Mouse (Mus musculus) heart, embryonic 13.5 days (tissue): ENCODE measurements around the gene Mettl14. TPM values are rescaled to one million over a fixed set of nuclear protein-coding genes. Genes with fewer than 3 reads are reported as not detected.

Experiments used
- ATAC-seq: fragments of 200-750 bp; cut with Nextera tagmentation; 2 replicates; pipeline ENCODE4 v1.8.0; 2017; ENCODE audit warnings: moderate TSS enrichment; ENCODE audit not compliant: insufficient number of reproducible peaks, low FRiP score, low TSS enrichment; ENCODE audit errors: extremely low read depth
- H3K27ac ChIP-seq: fragments of 300-500 bp; sonication (generic); replicated peaks from 2 replicates; pipeline ENCODE4 v1.5.1; 2015; ENCODE audit warnings: moderate library complexity, mild to moderate bottlenecking, inconsistent platforms
- H3K27me3 ChIP-seq: fragments of 300-500 bp; sonication (generic); replicated peaks from 2 replicates; pipeline ENCODE4 v1.6.1; 2015; ENCODE audit warnings: mild to moderate bottlenecking, inconsistent platforms
- H3K36me3 ChIP-seq: fragments of 300-500 bp; sonication (generic); 2 replicates; pipeline ENCODE4 v1.6.1; 2015; ENCODE audit warnings: mild to moderate bottlenecking, inconsistent platforms
- H3K4me1 ChIP-seq: fragments of 300-500 bp; sonication (generic); 2 replicates; pipeline ENCODE4 v1.6.1; 2015; ENCODE audit warnings: inconsistent platforms
- H3K4me2 ChIP-seq: fragments of 300-500 bp; sonication (generic); 2 replicates; pipeline ENCODE4 v1.6.1; 2015; ENCODE audit warnings: inconsistent platforms, mild to moderate bottlenecking, moderate library complexity
- H3K4me3 ChIP-seq: fragments of 300-500 bp; sonication (generic); 2 replicates; pipeline ENCODE4 v1.5.1; 2015; ENCODE audit warnings: moderate library complexity, mild to moderate bottlenecking, inconsistent platforms
- H3K9ac ChIP-seq: fragments of 300-500 bp; sonication (generic); 2 replicates; pipeline ENCODE4 v1.6.1; 2015; ENCODE audit warnings: inconsistent platforms, mild to moderate bottlenecking, moderate library complexity
- H3K9me3 ChIP-seq: fragments of 300-500 bp; sonication (generic); 2 replicates; pipeline ENCODE4 v1.6.1; 2016; ENCODE audit warnings: inconsistent platforms
- WGBS: fragments of 180-500 bp; shearing (Covaris S2); methylation state at CpG from one replicate; pipeline ENCODE4 v1.1.7; 2015; ENCODE audit warnings: mixed read lengths; 5-methylcytosine and 5-hydroxymethylcytosine counted together
- polyA plus RNA-seq: library from polyadenylated mRNA; unstranded; fragments of >200 nt; fragmentation: Nextera tagmentation; extraction: Ambion mirVana; gene quantifications from 2 replicates; pipeline ENCODE4 v1.2.1, GENCODE M21; 2015

Gene Mettl14
- polyA plus RNA-seq, 1 experiment from 2014 or later, result 17.9 TPM

GRCm38 (mm10) chr3:123335480-123335879 is 50.4 kb downstream of the Mettl14 start:
- H3K36me3 ChIP-seq, result peaks cover 46% of the 10 kb centered on the region

DNA sequence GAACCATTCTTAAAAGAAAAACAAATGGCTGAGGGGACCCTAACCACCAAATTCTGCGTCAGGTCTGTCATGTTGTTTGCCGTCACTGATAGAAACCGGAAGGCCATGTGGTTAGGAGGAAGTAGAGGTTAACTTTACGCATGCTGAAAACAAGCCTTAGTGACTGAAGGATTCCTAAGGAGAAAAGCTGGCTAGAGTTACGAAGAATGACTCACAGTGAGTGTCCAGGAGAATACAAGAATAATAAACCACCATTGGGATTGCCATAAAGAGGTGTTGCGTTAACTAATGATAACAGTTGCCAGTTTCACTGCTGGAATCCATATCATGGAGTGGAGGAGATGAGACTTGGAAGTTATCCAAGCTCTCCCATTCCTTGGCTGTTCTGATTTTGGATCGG is 51.0 kb downstream of the Mettl14 start:
- peaks cover 61% of the 10 kb centered on the region for H3K4me1 ChIP-seq
- no peaks in the 10 kb centered on the region for H3K27me3 ChIP-seq
- ATAC-seq, result no peak
- H3K9ac ChIP-seq, result no peak overlapping the region
- peak overlapping the region; percentile 10; the same call in 1 of the 2 replicates for H3K4me2 ChIP-seq
- peaks cover 45% of the 10 kb centered on the region for H3K36me3 ChIP-seq
- peak overlapping the region; percentile 85 for H3K27ac ChIP-seq
- no peak overlapping the region for H3K4me3 ChIP-seq
- 35% methylated on average over 7 of the region's 7 CpGs for WGBS
- H3K9me3 ChIP-seq, result no peaks in the 10 kb centered on the region

More at GRCm38 (mm10) chr3:123335480-123335879, 50.4 kb downstream of the Mettl14 start:
- Histone ChIP-seq H3K4me3 (no peak overlapping the region), H3K9ac (no peak overlapping the region), H3K4me1 (peaks cover 58% of the 10 kb centered on the region), H3K9me3 (no peaks in the 10 kb centered on the region), H3K4me2 (peak overlapping the region; percentile 10; the same call in 1 of the 2 replicates), H3K27me3 (no peaks in the 10 kb centered on the region), H3K27ac (peak overlapping the region; percentile 85)
- whole genome bisulfite sequencing, result 22% methylated on average over 3 of the region's 3 CpGs
- ATAC-seq, result no peak

DNA sequence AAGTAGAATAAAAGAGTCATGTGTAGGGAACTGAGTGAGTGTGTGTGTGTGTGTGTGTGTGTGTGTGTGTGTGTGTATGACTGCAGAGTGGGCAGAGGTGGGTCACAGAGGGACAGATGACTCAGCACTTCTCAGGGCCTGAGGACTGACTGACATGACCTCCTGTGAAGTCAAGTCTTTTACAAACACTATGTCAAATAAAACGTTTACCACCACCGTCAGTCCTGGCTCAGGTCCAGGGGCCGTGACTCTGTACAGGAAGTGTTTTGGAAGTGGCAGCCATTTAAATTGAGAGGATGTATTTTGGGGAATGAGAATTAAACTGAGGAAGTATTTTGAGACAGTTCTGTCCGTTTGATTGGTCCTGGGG is 52.9 kb downstream of the Mettl14 start:
- Histone ChIP-seq H3K4me2 (no peak overlapping the region), H3K4me1 (peaks cover 67% of the 10 kb centered on the region), H3K36me3 (peaks cover 35% of the 10 kb centered on the region), H3K27ac (peak overlapping the region; percentile 70), H3K9me3 (no peaks in the 10 kb centered on the region), H3K4me3 (no peak overlapping the region), H3K9ac (no peak overlapping the region), H3K27me3 (no peaks in the 10 kb centered on the region)
- WGBS, result 28% methylated on average over 4 of the region's 4 CpGs
- no peak for ATAC-seq

DNA sequence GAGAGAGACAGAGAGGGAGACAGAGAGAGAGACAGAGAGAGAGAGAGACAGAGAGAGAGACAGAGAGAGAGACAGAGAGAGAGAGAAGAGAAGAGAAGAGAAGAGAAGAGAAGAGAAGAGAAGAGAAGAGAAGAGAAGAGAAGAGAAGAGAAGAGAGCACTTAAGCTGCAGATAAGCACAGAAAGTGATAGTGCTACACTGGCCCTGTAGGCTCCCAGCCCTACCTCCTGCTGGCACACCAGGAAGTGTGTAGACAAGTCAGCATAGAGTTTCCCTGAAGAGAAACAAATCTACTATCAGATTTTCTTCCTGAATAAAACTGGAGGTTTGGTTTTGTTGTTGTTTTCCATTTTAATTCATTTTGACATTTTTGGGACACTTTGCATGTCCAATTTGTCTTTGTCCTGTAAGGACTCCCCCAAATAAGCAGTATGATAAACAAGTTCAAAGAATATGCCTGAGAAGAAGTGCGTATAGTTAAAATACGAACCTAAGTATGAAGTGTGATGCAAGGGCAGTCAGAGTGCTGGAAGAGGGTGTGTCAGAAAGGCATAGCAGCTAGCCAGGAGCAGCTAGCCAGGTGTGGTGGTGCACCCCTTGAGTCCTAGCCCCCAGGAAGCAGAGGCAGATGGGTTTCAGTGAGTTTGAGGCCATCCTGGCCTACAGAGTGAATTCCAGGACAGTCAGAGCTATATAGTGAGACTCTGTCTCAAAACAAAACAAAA is 53.4 kb downstream of the Mettl14 start:
- peak overlapping the region; percentile 70 for H3K27ac ChIP-seq
- WGBS, result 67% methylated on average over 2 of the region's 2 CpGs
- H3K4me1 ChIP-seq, result peaks cover 66% of the 10 kb centered on the region
- no peak for ATAC-seq
- no peak overlapping the region for H3K9ac ChIP-seq
- H3K27me3 ChIP-seq, result no peaks in the 10 kb centered on the region
- no peak overlapping the region for H3K4me2 ChIP-seq
- peaks cover 34% of the 10 kb centered on the region for H3K36me3 ChIP-seq
- no peaks in the 10 kb centered on the region for H3K9me3 ChIP-seq
- H3K4me3 ChIP-seq, result no peak overlapping the region

DNA sequence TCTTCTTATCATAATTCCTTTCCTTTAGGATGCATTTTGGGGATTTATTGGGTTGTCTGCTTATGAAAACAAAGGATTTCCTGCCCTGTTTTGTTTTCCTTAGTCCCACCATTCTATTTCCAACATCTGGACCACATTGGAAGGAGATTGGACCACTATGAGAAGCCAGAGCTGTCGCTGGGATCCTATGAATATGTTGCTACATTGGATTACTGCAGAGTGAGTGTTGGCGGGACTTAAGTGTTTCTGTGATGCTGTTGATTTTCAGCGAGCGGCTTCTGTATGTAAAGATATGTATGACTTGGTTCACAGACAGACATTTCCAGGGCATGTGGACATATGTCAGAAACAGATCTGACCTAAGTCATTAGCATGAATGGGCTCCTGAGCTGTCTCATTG is 55.7 kb downstream of the Mettl14 start:
- H3K4me2 ChIP-seq, result no peak overlapping the region
- no peaks in the 10 kb centered on the region for H3K27me3 ChIP-seq
- H3K4me3 ChIP-seq, result no peak overlapping the region
- H3K36me3 ChIP-seq, result peaks cover 34% of the 10 kb centered on the region
- H3K9ac ChIP-seq, result no peak overlapping the region
- no peaks in the 10 kb centered on the region for H3K9me3 ChIP-seq
- H3K27ac ChIP-seq, result 0 out of 2 replicates have a peak overlapping the region, but pooled peaks have one; percentile 29
- ATAC-seq, result no peak
- WGBS, result 52% methylated on average over 4 of the region's 4 CpGs
- peaks cover 61% of the 10 kb centered on the region for H3K4me1 ChIP-seq

- ATAC-seq, result no peak
- Histone ChIP-seq H3K4me2 (no peak overlapping the region), H3K9ac (no peak overlapping the region), H3K27me3 (no peaks in the 10 kb centered on the region), H3K4me3 (no peak overlapping the region), H3K27ac (peak overlapping the region; percentile 66), H3K4me1 (peaks cover 61% of the 10 kb centered on the region), H3K9me3 (no peaks in the 10 kb centered on the region), H3K36me3 (peaks cover 34% of the 10 kb centered on the region)
- WGBS, result 33% methylated on average over 6 of the region's 6 CpGs
Observed at GRCm38 (mm10) chr3:123329251-123329650, 56.7 kb downstream of the Mettl14 start.

- WGBS, result 19% methylated on average over 4 of the region's 4 CpGs
- Histone ChIP-seq H3K4me2 (peak overlapping the region; percentile 60), H3K27ac (peak overlapping the region; percentile 87), H3K4me1 (peaks cover 45% of the 10 kb centered on the region), H3K9ac (peak overlapping the region; percentile 68), H3K27me3 (no peaks in the 10 kb centered on the region), H3K36me3 (peaks cover 41% of the 10 kb centered on the region), H3K9me3 (no peaks in the 10 kb centered on the region), H3K4me3 (no peak overlapping the region)
- no peak for ATAC-seq
Observed at GRCm38 (mm10) chr3:123324326-123324725, 61.6 kb downstream of the Mettl14 start.

GRCm38 (mm10) chr3:123322147-123322546 is 63.8 kb downstream of the Mettl14 start:
- H3K4me2 ChIP-seq, result no peak overlapping the region
- H3K27me3 ChIP-seq, result no peaks in the 10 kb centered on the region
- WGBS, result 42% methylated on average over 1 of the region's 1 CpGs
- peaks cover 39% of the 10 kb centered on the region for H3K36me3 ChIP-seq
- no peak overlapping the region for H3K4me3 ChIP-seq
- no peaks in the 10 kb centered on the region for H3K9me3 ChIP-seq
- no peak for ATAC-seq
- H3K27ac ChIP-seq, result 0 out of 2 replicates have a peak overlapping the region, but pooled peaks have one; percentile 15
- peaks cover 46% of the 10 kb centered on the region for H3K4me1 ChIP-seq
- H3K9ac ChIP-seq, result no peak overlapping the region

- H3K4me3 ChIP-seq, result no peak overlapping the region
- WGBS, result 75% methylated on average over 6 of the region's 6 CpGs
- no peaks in the 10 kb centered on the region for H3K9me3 ChIP-seq
- H3K4me2 ChIP-seq, result no peak overlapping the region
- no peak overlapping the region for H3K9ac ChIP-seq
- no peaks in the 10 kb centered on the region for H3K27me3 ChIP-seq
- H3K36me3 ChIP-seq, result peaks cover 33% of the 10 kb centered on the region
- peak overlapping the region; percentile 39; the same call in 1 of the 2 replicates for H3K27ac ChIP-seq
- H3K4me1 ChIP-seq, result peaks cover 49% of the 10 kb centered on the region
- ATAC-seq, result no peak
Observed at GRCm38 (mm10) chr3:123321612-123322011, 64.3 kb downstream of the Mettl14 start.

DNA sequence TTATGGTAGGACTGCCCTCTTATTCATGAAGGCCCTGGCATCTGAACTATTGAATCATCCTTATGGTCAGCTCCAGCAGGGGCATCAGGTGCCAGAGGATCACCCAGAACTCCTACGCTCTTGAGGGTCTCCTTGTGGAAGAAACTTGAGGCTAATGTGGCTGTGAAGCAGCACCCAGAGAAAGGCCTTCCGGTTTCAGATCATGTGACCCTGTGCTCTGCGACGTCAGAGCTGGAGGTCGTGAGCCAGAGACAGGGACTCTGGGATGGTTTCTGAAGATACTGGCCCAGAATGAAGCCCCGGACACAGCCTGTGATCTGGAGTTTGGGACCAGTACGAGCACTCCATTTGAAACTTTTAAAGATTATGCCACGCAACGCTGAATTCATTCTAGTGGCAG is 65.6 kb downstream of the Mettl14 start:
- 73% methylated on average over 9 of the region's 9 CpGs for WGBS

More for the DNA sequence above, 65.6 kb downstream of the Mettl14 start:
- H3K4me2 ChIP-seq, result no peak overlapping the region
- H3K4me3 ChIP-seq, result no peak overlapping the region
- H3K4me1 ChIP-seq, result peaks cover 50% of the 10 kb centered on the region
- no peaks in the 10 kb centered on the region for H3K9me3 ChIP-seq
- no peaks in the 10 kb centered on the region for H3K27me3 ChIP-seq
- no peak overlapping the region for H3K27ac ChIP-seq
- ATAC-seq, result no peak
- H3K9ac ChIP-seq, result no peak overlapping the region
- H3K36me3 ChIP-seq, result peaks cover 35% of the 10 kb centered on the region
